Mouse (Mus musculus) MN1 (cell line): ENCODE measurements around the gene Gdf15.
A peak's percentile ranks its signal among the peaks of the same experiment; 100 is the strongest.

Experiments used
- DNase-seq: peaks from one replicate; pipeline ENCODE4 v3.0.0-alpha.2; 2016; ENCODE audit warnings: low spot score

Gdf15 gene

GRCm38 (mm10) chr8:70632346-70632892, at the start of gene Gdf15:
TSS of gene Gdf15 (minus strand) at chr8:70632456.
- DNase-seq, result no peak

GRCm38 (mm10) chr8:70681410-70681809, 49.2 kb upstream of the Gdf15 start:
- DNase-seq, result no peak

GRCm38 (mm10) chr8:70680039-70680438, 47.8 kb upstream of the Gdf15 start:
- DNase-seq, result no peak

- DNase-seq, result no peak
Measured at GRCm38 (mm10) chr8:70679404-70679803, 47.1 kb upstream of the Gdf15 start.

GRCm38 (mm10) chr8:70678679-70679078, 46.4 kb upstream of the Gdf15 start:
- no peak for DNase-seq

GRCm38 (mm10) chr8:70677451-70678080, 45.3 kb upstream of the Gdf15 start:
- no peak for DNase-seq

GRCm38 (mm10) chr8:70675336-70675735, 43.1 kb upstream of the Gdf15 start:
- no peak for DNase-seq

- DNase-seq, result peak; percentile 62
Measured at GRCm38 (mm10) chr8:70674716-70675115, 42.5 kb upstream of the Gdf15 start.

GRCm38 (mm10) chr8:70674109-70674508, 41.9 kb upstream of the Gdf15 start:
- no peak for DNase-seq

GRCm38 (mm10) chr8:70673079-70673856, 41.0 kb upstream of the Gdf15 start, which contains the start of gene Lsm4:
TSS of gene Lsm4 (plus strand) at chr8:70673248.
- DNase-seq, result peak; percentile 100

- peak; percentile 57 for DNase-seq
Measured at GRCm38 (mm10) chr8:70672325-70673078, 40.2 kb upstream of the Gdf15 start.

- DNase-seq, result no peak
Measured at GRCm38 (mm10) chr8:70671615-70672324, 39.5 kb upstream of the Gdf15 start.

- DNase-seq, result no peak
Measured at GRCm38 (mm10) chr8:70667071-70667470, 34.8 kb upstream of the Gdf15 start.

GRCm38 (mm10) chr8:70665599-70665998, 33.3 kb upstream of the Gdf15 start:
- DNase-seq, result no peak

- DNase-seq, result no peak
Measured at GRCm38 (mm10) chr8:70664631-70665030, 32.4 kb upstream of the Gdf15 start.

- peak; percentile 72 for DNase-seq
Measured at GRCm38 (mm10) chr8:70663691-70664090, 31.4 kb upstream of the Gdf15 start.

GRCm38 (mm10) chr8:70660273-70660725, 28.0 kb upstream of the Gdf15 start, which contains the start of gene Pgpep1:
TSS of gene Pgpep1 (minus strand) at chr8:70660388.
- peak; percentile 69 for DNase-seq

- DNase-seq, result peak; percentile 87
Measured at GRCm38 (mm10) chr8:70659604-70660272, 27.5 kb upstream of the Gdf15 start.

GRCm38 (mm10) chr8:70658897-70659603, 26.8 kb upstream of the Gdf15 start:
- DNase-seq, result peak; percentile 31

- no peak for DNase-seq
Measured at GRCm38 (mm10) chr8:70657739-70658138, 25.5 kb upstream of the Gdf15 start.
